ENCODE assay signal across 9 mouse cellular contexts in the genomic region with DNA sequence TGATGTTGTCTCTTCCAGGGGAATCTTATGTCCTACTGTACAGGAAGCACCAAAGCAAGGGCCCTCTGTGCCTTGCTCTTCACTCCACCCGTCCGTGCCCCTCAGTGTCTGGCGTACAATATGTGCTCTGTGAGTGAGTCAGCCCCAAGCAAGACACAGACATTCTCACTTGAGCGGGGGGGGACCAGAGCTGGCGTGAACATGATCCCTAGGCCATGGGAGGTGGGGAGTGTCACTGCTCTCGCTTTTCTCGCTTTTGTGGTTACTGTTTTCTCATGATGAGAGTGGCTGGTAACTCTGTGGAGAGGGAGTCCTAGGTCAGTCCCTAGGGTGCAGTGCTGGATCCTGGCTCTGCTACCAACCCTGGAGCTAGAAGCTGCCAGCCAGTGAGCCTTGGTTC. TPM values are rescaled to one million over a fixed set of nuclear protein-coding genes. Genes with fewer than 3 reads are reported as not detected.
DNase-seq lines count a peak whose midpoint lies in the region; ATAC-seq and TF ChIP-seq lines count a peak whose summit lies in the region.
"Had no signal": no experiment of that assay in that cellular context is flagged by ENCODE, and none has a peak within 500 bp of the region (broad histone marks: within the 10 kb centered on the region; RNA-seq: fewer than 3 reads in every experiment).

No protein-coding gene starts in this region.

- DNase-seq in cerebellum, adult 2 months = peak in 1 of 2 experiments; percentile 53
- no peak for DNase-seq in cerebellum, postnatal 4 days (ENCODE audit: low spot score in 2 of 2)
- no peak for DNase-seq in layer of hippocampus, adult 2 months (ENCODE audit: low spot score in 2 of 2)
- no peak for DNase-seq in layer of hippocampus, adult 9-11 months
- DNase-seq in NIH3T3 (ENCODE audit: low read depth) = peak; percentile 62
- no peak for DNase-seq in liver, embryonic 13.5 days
- no peak for DNase-seq in kidney, postnatal 25 days
- DNase-seq in retina, embryonic 14.5 days (ENCODE audit: low spot score) = no peak

- no peak for ATAC-seq in liver, embryonic 13.5 days (ENCODE audit: low read depth)
- ATAC-seq: CD4-positive, CD25-positive, alpha-beta regulatory T cell, adult 4 months had no signal

- peak overlapping the region; percentile 21 for H3K4me3 ChIP-seq in cerebellum, adult 2 months (replicated peaks; ENCODE audit: insufficient read depth, low read depth, low read length)
- H3K4me3 ChIP-seq in layer of hippocampus, adult 2 months = peak overlapping the region; percentile 27
- peak overlapping the region; percentile 100; the same call in 1 of the 2 replicates for H3K4me3 ChIP-seq in liver, embryonic 13.5 days (replicated peaks)

- no peaks in the 10 kb centered on the region for H3K27me3 ChIP-seq in cerebellum, adult 2 months (ENCODE audit: control insufficient read depth, insufficient read depth, low read length)
- H3K27me3 ChIP-seq in liver, embryonic 13.5 days = no peaks in the 10 kb centered on the region

- TF ChIP-seq CTCF in cerebellum, adult 2 months (IDR thresholded peaks at IDR 0.05; ENCODE audit: borderline replicate concordance, insufficient read depth, low read depth, low read length) = no peak
- no peak for TF ChIP-seq CTCF in layer of hippocampus, adult 2 months (conservative IDR thresholded peaks at IDR 0.05)

- peak overlapping the region; percentile 100 for H3K9ac ChIP-seq in liver, embryonic 13.5 days

- H3K4me1 ChIP-seq in cerebellum, adult 2 months (ENCODE audit: control insufficient read depth, insufficient read depth, low read length) = peaks cover 30% of the 10 kb centered on the region
- peaks cover 89% of the 10 kb centered on the region for H3K4me1 ChIP-seq in liver, embryonic 13.5 days (replicated peaks)

- H3K9me3 ChIP-seq in liver, embryonic 13.5 days (replicated peaks) = no peaks in the 10 kb centered on the region

- H3K36me3 ChIP-seq in liver, embryonic 13.5 days = peaks cover 40% of the 10 kb centered on the region

- H3K27ac ChIP-seq in cerebellum, adult 2 months (ENCODE audit: insufficient read depth, low read length) = peak overlapping the region; percentile 1; the same call in 1 of the 2 replicates
- H3K27ac ChIP-seq in layer of hippocampus, adult 2 months = peak overlapping the region; percentile 95; the same call in 1 of the 2 replicates
- peak overlapping the region; percentile 96 for H3K27ac ChIP-seq in liver, embryonic 13.5 days

- 9% methylated on average over 7 of the region's 7 CpGs for WGBS in cerebellum, adult 2 months
- 64% methylated on average over 7 of the region's 7 CpGs for WGBS in liver, embryonic 13.5 days (ENCODE audit: insufficient replicate concordance)

- H3K4me2 ChIP-seq in liver, embryonic 13.5 days = peak overlapping the region; percentile 88

- no peak for TF ChIP-seq POLR2A in cerebellum, adult 2 months (IDR thresholded peaks at IDR 0.05; ENCODE audit: borderline replicate concordance, insufficient read depth, low read length)

RNA-seq across cellular contexts. Expression of gene Ap2a2, which starts 2.6 kb away (rescaled TPM):
- 94.8 and 96.7 TPM in 2 replicates for polyA plus RNA-seq in cerebellum, adult 2 months (2012; rRNA removed)
- total RNA-seq in layer of hippocampus, adult 2 months (2021) = 100 to 1,000 TPM; 226 to 243 TPM
- 65.4 and 73.2 TPM in 2 replicates for polyA plus RNA-seq in liver, embryonic 13.5 days (2015; fragmentation: Nextera tagmentation; extraction: Ambion mirVana)

RNA-seq across cellular contexts. Expression of gene Chid1, which starts 24.9 kb away (rescaled TPM):
- polyA plus RNA-seq in cerebellum, adult 2 months (2012; rRNA removed) = 35.8 and 37.9 TPM in 2 replicates
- total RNA-seq in layer of hippocampus, adult 2 months (2021) = 10 to 100 TPM; 83.1 to 85.1 TPM
- 28.0 and 31.3 TPM in 2 replicates for polyA plus RNA-seq in liver, embryonic 13.5 days (2015; fragmentation: Nextera tagmentation; extraction: Ambion mirVana)

Comparison
In these comparisons a context has a peak if more than half of its experiments do, and no peak if none do; other contexts are left out.
1. H3K27ac ChIP-seq: peak in every context shown above with its lines; median percentile 96 in liver, embryonic 13.5 days; 95 in layer of hippocampus, adult 2 months; 1 in cerebellum, adult 2 months.
2. H3K4me3 ChIP-seq: peak in every context shown above with its lines; median percentile 100 in liver, embryonic 13.5 days; 27 in layer of hippocampus, adult 2 months; 21 in cerebellum, adult 2 months.